Mouse (Mus musculus): ENCODE measurements around the gene Prmt2.

- TF ChIP-seq POLR2A (IDR thresholded peaks at IDR 0.05; ENCODE audit: insufficient read length, low read depth) (no peak), POLR2AphosphoS2 (IDR thresholded peaks at IDR 0.05; ENCODE audit: insufficient read length, low read depth) (no peak), MAX (IDR thresholded peaks at IDR 0.05; ENCODE audit: low read depth) (no peak), USF1 (IDR thresholded peaks at IDR 0.05; ENCODE audit: low read depth) (no peak), CEBPB (IDR thresholded peaks at IDR 0.05; ENCODE audit: insufficient read depth, poor library complexity, severe bottlenecking) (no peak), TCF12 (IDR thresholded peaks at IDR 0.05; ENCODE audit: insufficient read depth, poor library complexity, severe bottlenecking) (no peak)
Observed at GRCm38 (mm10) chr10:76207262-76207796, 30.3 kb downstream of the Prmt2 start.

Data from myocyte (in vitro differentiated cells).